Mouse (Mus musculus) forebrain, embryonic 15.5 days (tissue): ENCODE measurements around the gene Trp63. TPM values are rescaled to one million over a fixed set of nuclear protein-coding genes. Genes with fewer than 3 reads are reported as not detected.

ENCODE experiments used
- ATAC-seq: fragments of 200-750 bp; cut with Nextera tagmentation; replicated peaks from 2 replicates; pipeline ENCODE4 v1.8.0; 2017; ENCODE audit warnings: mild to moderate bottlenecking, moderate TSS enrichment, moderate library complexity
- H3K27ac ChIP-seq: fragments of 300-500 bp; sonication (generic); replicated peaks from 2 replicates; pipeline ENCODE4 v1.5.1; 2015; ENCODE audit warnings: mild to moderate bottlenecking, inconsistent platforms
- H3K27me3 ChIP-seq: fragments of 300-500 bp; sonication (generic); 2 replicates; pipeline ENCODE4 v1.6.1; 2015; ENCODE audit warnings: inconsistent platforms
- H3K36me3 ChIP-seq: fragments of 300-500 bp; sonication (generic); 2 replicates; pipeline ENCODE4 v1.6.1; 2015; ENCODE audit warnings: mild to moderate bottlenecking, inconsistent platforms
- H3K4me1 ChIP-seq: fragments of 300-500 bp; sonication (generic); 2 replicates; pipeline ENCODE4 v1.6.1; 2015; ENCODE audit warnings: inconsistent platforms
- H3K4me2 ChIP-seq: fragments of 300-500 bp; sonication (generic); replicated peaks from 2 replicates; pipeline ENCODE4 v1.6.1; 2015; ENCODE audit warnings: mild to moderate bottlenecking, inconsistent platforms
- H3K4me3 ChIP-seq: fragments of 300-500 bp; sonication (generic); 2 replicates; pipeline ENCODE4 v1.5.1; 2015; ENCODE audit warnings: mild to moderate bottlenecking, inconsistent platforms
- H3K9ac ChIP-seq: fragments of 300-500 bp; sonication (generic); replicated peaks from 2 replicates; pipeline ENCODE4 v1.6.1; 2015; ENCODE audit warnings: mild to moderate bottlenecking, inconsistent platforms
- H3K9me3 ChIP-seq: fragments of 300-500 bp; sonication (generic); 2 replicates; pipeline ENCODE4 v1.6.1; 2016; ENCODE audit warnings: inconsistent platforms
- WGBS: fragments of 180-500 bp; shearing (Covaris S2); methylation state at CpG from one replicate; pipeline ENCODE4 v1.1.7; 2015; ENCODE audit warnings: mixed read lengths; 5-methylcytosine and 5-hydroxymethylcytosine counted together
- polyA plus RNA-seq: library from polyadenylated mRNA; unstranded; fragments of >200 nt; fragmentation: Nextera tagmentation; extraction: Ambion mirVana; gene quantifications from 2 replicates; pipeline ENCODE4 v1.2.1, GENCODE M21; 2015

The Trp63 gene
- polyA plus RNA-seq, 1 experiment from 2014 or later, result 0.13 TPM

- 93% methylated on average over 13 of the region's 13 CpGs for WGBS
- Histone ChIP-seq H3K9me3 (no peaks in the 10 kb centered on the region), H3K4me3 (no peak overlapping the region), H3K4me1 (no peaks in the 10 kb centered on the region), H3K36me3 (no peaks in the 10 kb centered on the region), H3K27me3 (no peaks in the 10 kb centered on the region), H3K4me2 (no peak overlapping the region), H3K27ac (no peak overlapping the region), H3K9ac (no peak overlapping the region)
- no peak for ATAC-seq
These were observed 160.1 kb downstream of the Trp63 start for GRCm38 (mm10) chr16:25843625-25844024.

- ATAC-seq, result no peak
- Histone ChIP-seq H3K9ac (no peak overlapping the region), H3K4me3 (no peak overlapping the region), H3K4me2 (no peak overlapping the region), H3K9me3 (no peaks in the 10 kb centered on the region), H3K27me3 (no peaks in the 10 kb centered on the region), H3K4me1 (no peaks in the 10 kb centered on the region), H3K36me3 (no peaks in the 10 kb centered on the region), H3K27ac (no peak overlapping the region)
- 94% methylated on average over 5 of the region's 5 CpGs for WGBS
These were observed 163.0 kb downstream of the Trp63 start for GRCm38 (mm10) chr16:25846611-25847010.

- H3K4me3 ChIP-seq, result no peak overlapping the region
- no peaks in the 10 kb centered on the region for H3K27me3 ChIP-seq
- H3K9me3 ChIP-seq, result no peaks in the 10 kb centered on the region
- no peak for ATAC-seq
- 42% methylated on average over 2 of the region's 2 CpGs for WGBS
- H3K4me2 ChIP-seq, result no peak overlapping the region
- H3K27ac ChIP-seq, result no peak overlapping the region
- H3K36me3 ChIP-seq, result no peaks in the 10 kb centered on the region
- no peak overlapping the region for H3K9ac ChIP-seq
- H3K4me1 ChIP-seq, result no peaks in the 10 kb centered on the region
These were observed 164.9 kb downstream of the Trp63 start for GRCm38 (mm10) chr16:25848474-25848873.

- Histone ChIP-seq H3K36me3 (no peaks in the 10 kb centered on the region), H3K9ac (no peak overlapping the region), H3K4me3 (no peak overlapping the region), H3K9me3 (no peaks in the 10 kb centered on the region), H3K4me1 (no peaks in the 10 kb centered on the region), H3K27ac (no peak overlapping the region), H3K4me2 (no peak overlapping the region), H3K27me3 (no peaks in the 10 kb centered on the region)
- no peak for ATAC-seq
- 82% methylated on average over 13 of the region's 13 CpGs for WGBS
These were observed 166.3 kb downstream of the Trp63 start for GRCm38 (mm10) chr16:25849593-25850464.

GRCm38 (mm10) chr16:25860731-25861505 lies 177.4 kb downstream of the Trp63 start:
- ATAC-seq, result no peak
- H3K9ac ChIP-seq, result no peak overlapping the region
- no peak overlapping the region for H3K4me3 ChIP-seq
- no peaks in the 10 kb centered on the region for H3K27me3 ChIP-seq
- H3K4me1 ChIP-seq, result peaks cover 9% of the 10 kb centered on the region
- no peaks in the 10 kb centered on the region for H3K36me3 ChIP-seq
- H3K9me3 ChIP-seq, result no peaks in the 10 kb centered on the region
- 91% methylated on average over 8 of the region's 8 CpGs for WGBS
- no peak overlapping the region for H3K4me2 ChIP-seq
- H3K27ac ChIP-seq, result no peak overlapping the region

- no peak overlapping the region for H3K27ac ChIP-seq
- H3K4me1 ChIP-seq, result peaks cover 10% of the 10 kb centered on the region
- no peak overlapping the region for H3K4me2 ChIP-seq
- H3K27me3 ChIP-seq, result no peaks in the 10 kb centered on the region
- no peak overlapping the region for H3K4me3 ChIP-seq
- H3K9me3 ChIP-seq, result no peaks in the 10 kb centered on the region
- H3K36me3 ChIP-seq, result no peaks in the 10 kb centered on the region
- H3K9ac ChIP-seq, result no peak overlapping the region
- no peak for ATAC-seq
- WGBS, result 24% methylated on average over 7 of the region's 7 CpGs
These were observed 181.7 kb downstream of the Trp63 start for GRCm38 (mm10) chr16:25865096-25865869.

GRCm38 (mm10) chr16:25871503-25871902 lies 187.9 kb downstream of the Trp63 start:
- Histone ChIP-seq H3K9ac (no peak overlapping the region), H3K4me3 (no peak overlapping the region), H3K27me3 (no peaks in the 10 kb centered on the region), H3K27ac (no peak overlapping the region), H3K36me3 (no peaks in the 10 kb centered on the region), H3K4me2 (no peak overlapping the region), H3K4me1 (no peaks in the 10 kb centered on the region), H3K9me3 (no peaks in the 10 kb centered on the region)
- no peak for ATAC-seq
- 74% methylated on average over 1 of the region's 1 CpGs for WGBS

- H3K9ac ChIP-seq, result no peak overlapping the region
- H3K27me3 ChIP-seq, result no peaks in the 10 kb centered on the region
- H3K4me2 ChIP-seq, result no peak overlapping the region
- H3K4me1 ChIP-seq, result no peaks in the 10 kb centered on the region
- no peak overlapping the region for H3K4me3 ChIP-seq
- 46% methylated on average over 2 of the region's 2 CpGs for WGBS
- H3K9me3 ChIP-seq, result no peaks in the 10 kb centered on the region
- ATAC-seq, result no peak
- H3K27ac ChIP-seq, result no peak overlapping the region
- H3K36me3 ChIP-seq, result no peaks in the 10 kb centered on the region
These were observed 192.1 kb downstream of the Trp63 start for GRCm38 (mm10) chr16:25875681-25876080.

GRCm38 (mm10) chr16:25877416-25877965 lies 193.9 kb downstream of the Trp63 start:
- no peak overlapping the region for H3K9ac ChIP-seq
- no peaks in the 10 kb centered on the region for H3K36me3 ChIP-seq
- ATAC-seq, result no peak
- H3K4me1 ChIP-seq, result no peaks in the 10 kb centered on the region
- no peak overlapping the region for H3K4me3 ChIP-seq
- H3K9me3 ChIP-seq, result no peaks in the 10 kb centered on the region
- 69% methylated on average over 7 of the region's 7 CpGs for WGBS
- H3K4me2 ChIP-seq, result no peak overlapping the region
- H3K27me3 ChIP-seq, result no peaks in the 10 kb centered on the region
- no peak overlapping the region for H3K27ac ChIP-seq

- ATAC-seq, result no peak
- no peak overlapping the region for H3K9ac ChIP-seq
- H3K4me1 ChIP-seq, result no peaks in the 10 kb centered on the region
- H3K4me2 ChIP-seq, result no peak overlapping the region
- H3K36me3 ChIP-seq, result no peaks in the 10 kb centered on the region
- no peak overlapping the region for H3K27ac ChIP-seq
- no peaks in the 10 kb centered on the region for H3K9me3 ChIP-seq
- no peaks in the 10 kb centered on the region for H3K27me3 ChIP-seq
- no peak overlapping the region for H3K4me3 ChIP-seq
These were observed 194.6 kb downstream of the Trp63 start for GRCm38 (mm10) chr16:25878116-25878515.

- no peaks in the 10 kb centered on the region for H3K4me1 ChIP-seq
These were observed 215.5 kb downstream of the Trp63 start for GRCm38 (mm10) chr16:25899071-25899470.

GRCm38 (mm10) chr16:25899657-25900056 lies 216.1 kb downstream of the Trp63 start:
- H3K9ac ChIP-seq, result no peak overlapping the region
- H3K4me1 ChIP-seq, result no peaks in the 10 kb centered on the region
- ATAC-seq, result no peak
- H3K27ac ChIP-seq, result no peak overlapping the region
- no peak overlapping the region for H3K4me3 ChIP-seq
- no peaks in the 10 kb centered on the region for H3K27me3 ChIP-seq
- H3K4me2 ChIP-seq, result no peak overlapping the region
- no peaks in the 10 kb centered on the region for H3K36me3 ChIP-seq
- no peaks in the 10 kb centered on the region for H3K9me3 ChIP-seq
- 87% methylated on average over 2 of the region's 2 CpGs for WGBS

More at GRCm38 (mm10) chr16:25899071-25899470, 215.5 kb downstream of the Trp63 start:
- WGBS, result 95% methylated on average over 4 of the region's 4 CpGs
- no peak for ATAC-seq
- Histone ChIP-seq H3K9me3 (no peaks in the 10 kb centered on the region), H3K4me3 (no peak overlapping the region), H3K27ac (no peak overlapping the region), H3K36me3 (no peaks in the 10 kb centered on the region), H3K27me3 (no peaks in the 10 kb centered on the region), H3K4me2 (no peak overlapping the region), H3K9ac (no peak overlapping the region)
